Mouse (Mus musculus) bone marrow macrophage, adult 2 months (primary cell): ENCODE results near the gene 4930426L09Rik.

Experiments used
- CTCF ChIP-seq: IDR thresholded peaks from 2 replicates; pipeline ENCODE4 v1.5.1; 2012; ENCODE audit warnings: low read depth, mild to moderate bottlenecking, low read length, moderate library complexity
- POLR2A ChIP-seq: IDR thresholded peaks from 2 replicates; pipeline ENCODE4 v1.6.1; 2012; ENCODE audit warnings: mild to moderate bottlenecking, low read depth, low read length, borderline replicate concordance

DNA sequence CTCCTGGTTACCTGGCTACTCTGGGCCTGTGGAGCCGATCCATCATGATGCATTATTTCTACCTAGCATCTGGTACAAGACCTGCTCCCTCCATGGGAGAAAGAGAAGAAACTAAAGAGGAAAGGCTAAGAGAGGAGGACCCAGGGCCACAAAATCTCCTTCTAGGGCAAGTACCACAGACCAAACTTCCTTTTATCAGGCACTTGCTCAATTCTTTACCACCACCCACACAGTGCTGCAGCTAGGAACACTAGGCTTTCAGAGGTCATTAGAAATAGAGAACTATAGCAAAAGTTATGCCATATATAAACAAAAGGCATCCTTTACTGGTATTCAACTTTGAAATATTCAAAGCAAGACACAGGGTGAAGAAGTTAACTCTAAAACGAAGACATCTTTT lies 22.0 kb upstream of the 4930426L09Rik start:
- TF ChIP-seq CTCF (no peak), POLR2A (no peak)
